Mouse (Mus musculus): ENCODE data around the gene Dcst1. TPM values are rescaled to one million over a fixed set of nuclear protein-coding genes. Genes with fewer than 3 reads are reported as not detected.

Gene Dcst1
- 1 to 10 TPM in 1 of 2 experiments, under 1 TPM in 1; 0.28 to 1.5 TPM for polyA plus RNA-seq (2012; fragmentation: generic; extraction: Trizol)

GRCm38 (mm10) chr3:89365153-89365485 is at the start of gene Dcst1:
Dcst1 (minus strand) TSS chr3:89365253.

GRCm38 (mm10) chr3:89411490-89412393 is 46.7 kb upstream of the Dcst1 start, which contains the start of gene Flad1:
Flad1 (minus strand) TSS chr3:89411870.

GRCm38 (mm10) chr3:89402693-89403092 is 37.6 kb upstream of the Dcst1 start, which contains the start of gene Lenep:
Lenep (minus strand) TSS chr3:89402793.

GRCm38 (mm10) chr3:89394006-89394893 is 29.2 kb upstream of the Dcst1 start, which contains the start of gene Zbtb7b:
Zbtb7b (minus strand) TSS chr3:89394776.

GRCm38 (mm10) chr3:89361675-89362074 is 3.4 kb downstream of the Dcst1 start, which contains the start of gene Dcst2:
Dcst2 (plus strand) TSS chr3:89361975.

GRCm38 (mm10) chr3:89349869-89350501 is 15.1 kb downstream of the Dcst1 start, which contains the start of gene Adam15:
Adam15 (minus strand) TSS chr3:89349996.

GRCm38 (mm10) chr3:89337721-89338578 is 27.1 kb downstream of the Dcst1 start, which contains the start of gene Efna4:
Efna4 (minus strand) TSS chr3:89338028.

GRCm38 (mm10) chr3:89322514-89323165 is 42.4 kb downstream of the Dcst1 start, which contains the start of gene Efna3:
Efna3 (minus strand) TSS chr3:89322965.

Other genes starting within 250 kb of the Dcst1 start
- gene Pklr, start 229.1 kb downstream of the Dcst1 start, polyA plus RNA-seq (2012; fragmentation: generic; extraction: Trizol) = not detected
- gene Hcn3, start 205.1 kb downstream of the Dcst1 start, polyA plus RNA-seq (2012; fragmentation: generic; extraction: Trizol) = under 1 TPM; 0.01 to 0.05 TPM
- 10 to 100 TPM in 1 of 2 experiments, 1 to 10 TPM in 1; 4.7 to 19.1 TPM for gene Clk2, start 200.5 kb downstream of the Dcst1 start, polyA plus RNA-seq (2012; fragmentation: generic; extraction: Trizol)
- gene Scamp3, start 187.8 kb downstream of the Dcst1 start, polyA plus RNA-seq (2012; fragmentation: generic; extraction: Trizol) = 10 to 100 TPM; 90.3 to 97.0 TPM
- gene Fam189b, start 182.1 kb downstream of the Dcst1 start, polyA plus RNA-seq (2012; fragmentation: generic; extraction: Trizol) = 1 to 10 TPM; 1.6 to 7.0 TPM
- gene Gba, start 162.3 kb downstream of the Dcst1 start, polyA plus RNA-seq (2012; fragmentation: generic; extraction: Trizol) = 10 to 100 TPM; 46.1 to 51.9 TPM
- gene Thbs3, start 150.1 kb downstream of the Dcst1 start, polyA plus RNA-seq (2012; fragmentation: generic; extraction: Trizol) = 10 to 100 TPM in 1 of 2 experiments, 1 to 10 TPM in 1; 4.9 to 20.8 TPM
- gene Mtx1, start 138.2 kb downstream of the Dcst1 start, polyA plus RNA-seq (2012; fragmentation: generic; extraction: Trizol) = 100 to 1,000 TPM; 154 to 198 TPM
- under 1 TPM; 0.19 to 0.83 TPM for gene Muc1, start 136.2 kb downstream of the Dcst1 start, polyA plus RNA-seq (2012; fragmentation: generic; extraction: Trizol)
- 100 to 1,000 TPM; 242 to 330 TPM for gene Krtcap2, start 119.3 kb downstream of the Dcst1 start, polyA plus RNA-seq (2012; fragmentation: generic; extraction: Trizol)
- gene Trim46, start 118.9 kb downstream of the Dcst1 start, polyA plus RNA-seq (2012; fragmentation: generic; extraction: Trizol) = 10 to 100 TPM in 1 of 2 experiments, 1 to 10 TPM in 1; 2.6 to 10.1 TPM
- gene Dpm3, start 105.9 kb downstream of the Dcst1 start, polyA plus RNA-seq (2012; fragmentation: generic; extraction: Trizol) = 100 to 1,000 TPM; 266 to 496 TPM
- 10 to 100 TPM; 42.6 to 99.0 TPM for gene Slc50a1, start 94.7 kb downstream of the Dcst1 start, polyA plus RNA-seq (2012; fragmentation: generic; extraction: Trizol)
- 10 to 100 TPM; 17.9 to 33.6 TPM for gene Efna1, start 84.1 kb downstream of the Dcst1 start, polyA plus RNA-seq (2012; fragmentation: generic; extraction: Trizol)
- 1 to 10 TPM; 1.9 to 8.8 TPM for gene Efna3, start 42.3 kb downstream of the Dcst1 start, polyA plus RNA-seq (2012; fragmentation: generic; extraction: Trizol)
- 10 to 100 TPM in 1 of 2 experiments, 1 to 10 TPM in 1; 7.9 to 33.4 TPM for gene Efna4, start 27.2 kb downstream of the Dcst1 start, polyA plus RNA-seq (2012; fragmentation: generic; extraction: Trizol)
- gene Adam15, start 15.3 kb downstream of the Dcst1 start, polyA plus RNA-seq (2012; fragmentation: generic; extraction: Trizol) = 100 to 1,000 TPM in 1 of 2 experiments, 10 to 100 TPM in 1; 85.2 to 200 TPM
- gene Dcst2, start 3.3 kb downstream of the Dcst1 start, polyA plus RNA-seq (2012; fragmentation: generic; extraction: Trizol) = under 1 TPM; 0.02 to 0.15 TPM
- gene Zbtb7b, start 29.5 kb upstream of the Dcst1 start, polyA plus RNA-seq (2012; fragmentation: generic; extraction: Trizol) = 10 to 100 TPM; 18.7 to 21.5 TPM
- under 1 TPM in 1 of 2 experiments, not detected in 1; 0.58 TPM for gene Lenep, start 37.5 kb upstream of the Dcst1 start, polyA plus RNA-seq (2012; fragmentation: generic; extraction: Trizol)
- 10 to 100 TPM; 11.2 to 13.3 TPM for gene Flad1, start 46.6 kb upstream of the Dcst1 start, polyA plus RNA-seq (2012; fragmentation: generic; extraction: Trizol)
- 100 to 1,000 TPM; 144 to 161 TPM for gene Cks1b, start 53.1 kb upstream of the Dcst1 start, polyA plus RNA-seq (2012; fragmentation: generic; extraction: Trizol)
- gene Shc1, start 53.2 kb upstream of the Dcst1 start, polyA plus RNA-seq (2012; fragmentation: generic; extraction: Trizol) = 10 to 100 TPM; 25.5 to 78.6 TPM
- 10 to 100 TPM; 32.6 to 45.6 TPM for gene Pygo2, start 65.0 kb upstream of the Dcst1 start, polyA plus RNA-seq (2012; fragmentation: generic; extraction: Trizol)
- 10 to 100 TPM in 1 of 2 experiments, 1 to 10 TPM in 1; 2.0 to 22.2 TPM for gene Pbxip1, start 71.5 kb upstream of the Dcst1 start, polyA plus RNA-seq (2012; fragmentation: generic; extraction: Trizol)
- 10 to 100 TPM; 33.8 to 48.4 TPM for gene Pmvk, start 89.3 kb upstream of the Dcst1 start, polyA plus RNA-seq (2012; fragmentation: generic; extraction: Trizol)
- under 1 TPM in 1 of 2 experiments, not detected in 1; 0.05 TPM for gene Kcnn3, start 154.9 kb upstream of the Dcst1 start, polyA plus RNA-seq (2012; fragmentation: generic; extraction: Trizol)